Mouse (Mus musculus) neural tube, embryonic 13.5 days (tissue): ENCODE results near the gene Prss46. TPM values are rescaled to one million over a fixed set of nuclear protein-coding genes. Genes with fewer than 3 reads are reported as not detected.

Experiments
- ATAC-seq: fragments of 200-750 bp; cut with Nextera tagmentation; 2 replicates; pipeline ENCODE4 v1.8.0; 2017; ENCODE audit warnings: low read depth, mild to moderate bottlenecking, moderate TSS enrichment, moderate library complexity
- H3K27ac ChIP-seq: fragments of 300-500 bp; sonication (generic); replicated peaks from 2 replicates; pipeline ENCODE4 v1.5.1; 2015; ENCODE audit warnings: moderate library complexity, mild to moderate bottlenecking, inconsistent platforms
- H3K27me3 ChIP-seq: fragments of 300-500 bp; sonication (generic); 2 replicates; pipeline ENCODE4 v1.6.1; 2015; ENCODE audit warnings: mild to moderate bottlenecking, inconsistent platforms
- H3K36me3 ChIP-seq: fragments of 300-500 bp; sonication (generic); 2 replicates; pipeline ENCODE4 v1.6.1; 2015; ENCODE audit warnings: mild to moderate bottlenecking, inconsistent platforms
- H3K4me1 ChIP-seq: fragments of 300-500 bp; sonication (generic); replicated peaks from 2 replicates; pipeline ENCODE4 v1.6.1; 2015; ENCODE audit warnings: inconsistent platforms
- H3K4me2 ChIP-seq: fragments of 300-500 bp; sonication (generic); 2 replicates; pipeline ENCODE4 v1.6.1; 2015; ENCODE audit warnings: inconsistent platforms, mild to moderate bottlenecking, moderate library complexity
- H3K4me3 ChIP-seq: fragments of 300-500 bp; sonication (generic); 2 replicates; pipeline ENCODE4 v1.5.1; 2015; ENCODE audit warnings: mild to moderate bottlenecking, inconsistent platforms
- H3K9ac ChIP-seq: fragments of 300-500 bp; sonication (generic); 2 replicates; pipeline ENCODE4 v1.6.1; 2015; ENCODE audit warnings: moderate library complexity, mild to moderate bottlenecking, inconsistent platforms
- H3K9me3 ChIP-seq: fragments of 300-500 bp; sonication (generic); 2 replicates; pipeline ENCODE4 v1.6.1; 2016; ENCODE audit warnings: inconsistent platforms
- WGBS: fragments of 180-500 bp; shearing (Covaris S2); methylation state at CpG from one replicate; pipeline ENCODE4 v1.1.7; 2015; 5-methylcytosine and 5-hydroxymethylcytosine counted together
- polyA plus RNA-seq: library from polyadenylated mRNA; unstranded; fragments of >200 nt; fragmentation: Nextera tagmentation; extraction: Ambion mirVana; gene quantifications from 2 replicates; pipeline ENCODE4 v1.2.1, GENCODE M21; 2015

Gene Prss46
- polyA plus RNA-seq, 1 experiment from 2014 or later, result not detected

DNA sequence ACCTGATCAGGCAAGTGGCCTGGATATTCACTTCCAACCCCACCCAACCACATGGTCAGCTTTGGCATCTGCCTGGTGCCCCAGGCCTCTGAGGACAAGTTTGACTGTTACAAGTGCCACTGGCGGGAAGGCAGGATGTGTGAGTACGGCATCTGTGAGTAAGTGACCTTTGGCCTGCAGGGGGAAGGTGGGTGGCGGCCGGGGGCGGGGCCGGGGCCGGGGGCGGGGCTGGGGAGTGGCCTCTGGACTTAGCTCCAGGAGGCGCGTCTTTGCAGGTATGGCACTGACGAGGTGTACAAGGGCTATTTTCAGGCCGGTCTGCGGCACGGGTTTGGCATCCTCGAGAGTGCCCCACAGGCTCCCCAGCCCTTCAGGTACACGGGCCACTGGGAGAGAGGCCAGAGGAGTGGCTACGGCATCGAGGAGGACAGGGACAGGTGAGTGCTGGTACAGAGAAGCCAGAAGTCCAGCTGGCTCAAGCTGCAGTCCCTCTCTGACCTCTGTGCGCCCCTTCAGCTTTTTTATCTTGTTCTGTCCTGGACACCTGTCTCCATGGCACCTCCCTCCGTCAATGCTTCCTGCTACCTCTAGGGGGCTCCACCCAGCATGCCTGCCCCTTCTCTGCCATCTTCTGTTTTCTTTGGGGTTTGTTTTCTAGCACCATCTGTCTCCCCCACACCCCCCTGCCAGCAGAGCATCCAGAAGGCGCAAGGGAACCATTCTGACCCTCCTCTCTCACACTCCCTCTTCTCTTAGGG is 45.9 kb downstream of the Prss46 start:
- H3K9me3 ChIP-seq, result no peaks in the 10 kb centered on the region
- 14% methylated on average over 21 of the region's 21 CpGs for WGBS
- no peaks in the 10 kb centered on the region for H3K4me1 ChIP-seq
- no peak overlapping the region for H3K4me3 ChIP-seq
- no peaks in the 10 kb centered on the region for H3K36me3 ChIP-seq
- no peak overlapping the region for H3K4me2 ChIP-seq
- no peak for ATAC-seq
- no peak overlapping the region for H3K27ac ChIP-seq
- H3K9ac ChIP-seq, result no peak overlapping the region
- H3K27me3 ChIP-seq, result no peaks in the 10 kb centered on the region

DNA sequence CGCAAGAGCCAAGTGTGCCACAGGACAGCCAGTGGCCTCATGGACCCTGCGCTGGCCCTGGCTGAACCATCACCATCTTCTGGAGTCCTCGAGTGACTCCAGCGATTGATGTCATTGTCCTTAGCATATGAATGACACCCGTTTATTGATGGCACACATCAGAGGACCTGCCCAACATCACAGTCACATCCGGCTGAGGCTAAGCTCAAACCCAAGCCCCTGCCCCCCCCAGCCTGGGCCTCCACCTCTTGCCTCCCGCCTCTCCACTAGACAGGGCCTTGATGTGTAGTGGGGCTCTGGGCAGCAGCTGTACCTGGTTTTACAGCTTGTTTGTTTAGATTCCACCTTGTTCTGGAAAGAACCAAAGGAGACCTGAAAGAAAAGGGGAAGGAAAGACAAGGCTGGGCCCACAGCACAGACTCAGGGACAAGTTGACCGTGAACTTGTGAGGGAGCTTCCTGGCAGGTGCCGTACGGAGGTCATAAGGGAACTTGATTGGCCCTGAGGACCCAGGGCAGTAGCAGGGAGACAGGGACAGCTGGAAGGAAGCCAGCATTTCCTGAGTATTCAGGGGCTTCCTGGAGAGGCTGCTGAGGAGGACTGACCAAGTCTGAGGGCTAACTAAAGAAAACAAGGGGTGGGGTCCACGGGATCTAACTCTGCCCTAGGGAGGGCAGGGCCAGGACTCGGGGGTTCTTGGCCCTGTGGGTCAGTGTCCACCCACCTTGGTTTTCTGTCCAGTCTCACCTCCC is 46.9 kb downstream of the Prss46 start:
- H3K27ac ChIP-seq, result no peak overlapping the region
- peaks cover 8% of the 10 kb centered on the region; the same call in 1 of the 2 replicates for H3K4me1 ChIP-seq
- no peak overlapping the region for H3K4me3 ChIP-seq
- WGBS, result 79% methylated on average over 12 of the region's 12 CpGs
- H3K4me2 ChIP-seq, result no peak overlapping the region
- no peaks in the 10 kb centered on the region for H3K36me3 ChIP-seq
- H3K27me3 ChIP-seq, result no peaks in the 10 kb centered on the region
- ATAC-seq, result no peak
- H3K9me3 ChIP-seq, result no peaks in the 10 kb centered on the region
- no peak overlapping the region for H3K9ac ChIP-seq

DNA sequence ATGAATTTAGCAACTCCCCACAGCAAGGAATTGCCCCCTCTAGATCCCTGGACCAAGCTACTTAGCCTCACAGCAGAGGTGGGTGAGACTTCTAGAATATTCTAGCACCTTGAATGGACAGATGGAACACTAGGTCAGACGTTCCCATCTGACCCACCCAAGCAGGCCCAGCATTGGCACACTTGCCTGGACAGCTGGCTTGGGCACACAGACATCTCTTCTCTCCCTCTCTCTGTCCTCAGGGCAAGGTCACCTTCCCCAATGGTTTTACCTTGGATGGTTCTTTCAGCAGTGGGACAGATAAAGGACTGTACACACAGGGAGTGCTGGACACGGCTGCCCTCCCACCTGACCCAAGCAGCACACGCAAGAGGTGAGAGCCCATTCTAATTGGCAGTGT is 48.2 kb downstream of the Prss46 start:
- H3K9me3 ChIP-seq, result no peaks in the 10 kb centered on the region
- H3K27ac ChIP-seq, result no peak overlapping the region
- peaks cover 11% of the 10 kb centered on the region; the same call in 1 of the 2 replicates for H3K4me1 ChIP-seq
- H3K4me3 ChIP-seq, result no peak overlapping the region
- H3K4me2 ChIP-seq, result no peak overlapping the region
- 84% methylated on average over 3 of the region's 3 CpGs for WGBS
- no peaks in the 10 kb centered on the region for H3K27me3 ChIP-seq
- no peaks in the 10 kb centered on the region for H3K36me3 ChIP-seq
- no peak overlapping the region for H3K9ac ChIP-seq
- no peak for ATAC-seq

GRCm38 (mm10) chr9:110893429-110893828 is 49.1 kb downstream of the Prss46 start:
- no peak overlapping the region for H3K4me2 ChIP-seq
- H3K9me3 ChIP-seq, result no peaks in the 10 kb centered on the region
- ATAC-seq, result no peak
- no peak overlapping the region for H3K4me3 ChIP-seq
- H3K36me3 ChIP-seq, result no peaks in the 10 kb centered on the region
- no peak overlapping the region for H3K27ac ChIP-seq
- no peak overlapping the region for H3K9ac ChIP-seq
- peaks cover 11% of the 10 kb centered on the region; the same call in 1 of the 2 replicates for H3K4me1 ChIP-seq
- no peaks in the 10 kb centered on the region for H3K27me3 ChIP-seq
- WGBS, result 79% methylated on average over 10 of the region's 10 CpGs

DNA sequence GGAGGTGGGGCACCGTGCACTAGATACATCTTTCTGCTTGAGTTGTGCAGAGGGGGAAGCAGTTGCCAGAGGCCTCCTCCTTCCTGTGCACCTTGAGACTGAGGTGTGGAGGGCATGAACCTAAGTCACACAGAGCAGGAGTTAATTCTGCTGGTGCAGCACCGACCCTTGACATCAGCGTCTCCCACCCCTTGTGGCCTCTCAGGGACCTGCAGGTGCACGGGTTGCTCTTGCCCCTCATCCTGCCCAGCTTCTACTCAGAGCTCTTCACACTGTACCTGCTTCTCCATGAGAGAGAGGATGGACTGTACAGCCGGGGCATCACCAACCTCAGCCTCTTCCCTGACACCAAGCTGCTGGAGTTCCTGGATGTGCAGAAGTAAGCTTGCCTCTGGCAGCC is 51.2 kb downstream of the Prss46 start:
- Histone ChIP-seq H3K4me3 (no peak overlapping the region), H3K27ac (no peak overlapping the region), H3K4me1 (peaks cover 11% of the 10 kb centered on the region; the same call in 1 of the 2 replicates), H3K4me2 (no peak overlapping the region), H3K9ac (no peak overlapping the region), H3K27me3 (no peaks in the 10 kb centered on the region), H3K9me3 (no peaks in the 10 kb centered on the region), H3K36me3 (no peaks in the 10 kb centered on the region)
- 56% methylated on average over 5 of the region's 5 CpGs for WGBS
- ATAC-seq, result no peak; the same call in 1 of the 2 replicates

DNA sequence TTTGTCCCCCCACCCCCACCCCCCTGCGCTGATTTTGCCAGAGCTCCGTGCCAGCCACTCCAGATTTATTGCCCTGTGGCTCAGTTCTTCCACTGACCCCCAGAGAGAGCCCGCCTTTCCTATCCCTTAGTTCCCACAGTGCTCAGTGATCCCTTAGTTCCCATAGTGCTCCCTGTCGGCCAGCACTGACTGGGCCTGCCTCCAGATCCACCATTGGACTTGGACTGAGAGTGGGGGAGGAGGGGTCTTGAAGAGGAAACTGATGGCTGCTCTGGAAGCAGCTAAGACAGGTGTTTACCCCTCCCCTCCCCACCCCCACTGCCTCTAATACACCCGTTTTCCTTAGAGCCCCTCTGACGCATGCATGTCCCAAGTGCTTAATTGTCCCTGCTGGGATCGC is 51.7 kb downstream of the Prss46 start:
- H3K36me3 ChIP-seq, result no peaks in the 10 kb centered on the region
- H3K4me3 ChIP-seq, result no peak overlapping the region
- H3K27me3 ChIP-seq, result no peaks in the 10 kb centered on the region
- H3K9ac ChIP-seq, result no peak overlapping the region
- no peaks in the 10 kb centered on the region for H3K9me3 ChIP-seq
- H3K4me1 ChIP-seq, result peaks cover 11% of the 10 kb centered on the region; the same call in 1 of the 2 replicates
- 11% methylated on average over 7 of the region's 7 CpGs for WGBS
- H3K4me2 ChIP-seq, result peak overlapping the region; percentile 33
- peak; percentile 65; the same call in 1 of the 2 replicates for ATAC-seq
- H3K27ac ChIP-seq, result no peak overlapping the region

- peak; percentile 25; the same call in 1 of the 2 replicates for ATAC-seq
- 7% methylated on average over 6 of the region's 6 CpGs for WGBS
- H3K4me2 ChIP-seq, result peak overlapping the region; percentile 33
- no peaks in the 10 kb centered on the region for H3K36me3 ChIP-seq
- H3K4me3 ChIP-seq, result no peak overlapping the region
- peaks cover 11% of the 10 kb centered on the region; the same call in 1 of the 2 replicates for H3K4me1 ChIP-seq
- no peak overlapping the region for H3K9ac ChIP-seq
- no peaks in the 10 kb centered on the region for H3K9me3 ChIP-seq
- H3K27ac ChIP-seq, result no peak overlapping the region
- no peaks in the 10 kb centered on the region for H3K27me3 ChIP-seq
Observed at GRCm38 (mm10) chr9:110896595-110896994, 52.3 kb downstream of the Prss46 start.

- H3K4me3 ChIP-seq, result no peak overlapping the region
- no peaks in the 10 kb centered on the region for H3K36me3 ChIP-seq
- ATAC-seq, result no peak
- H3K9ac ChIP-seq, result no peak overlapping the region
- 61% methylated on average over 10 of the region's 10 CpGs for WGBS
- H3K27me3 ChIP-seq, result no peaks in the 10 kb centered on the region
- H3K4me1 ChIP-seq, result peaks cover 11% of the 10 kb centered on the region; the same call in 1 of the 2 replicates
- no peak overlapping the region for H3K27ac ChIP-seq
- H3K4me2 ChIP-seq, result no peak overlapping the region
- H3K9me3 ChIP-seq, result no peaks in the 10 kb centered on the region
Observed at GRCm38 (mm10) chr9:110899451-110900008, 55.2 kb downstream of the Prss46 start.

DNA sequence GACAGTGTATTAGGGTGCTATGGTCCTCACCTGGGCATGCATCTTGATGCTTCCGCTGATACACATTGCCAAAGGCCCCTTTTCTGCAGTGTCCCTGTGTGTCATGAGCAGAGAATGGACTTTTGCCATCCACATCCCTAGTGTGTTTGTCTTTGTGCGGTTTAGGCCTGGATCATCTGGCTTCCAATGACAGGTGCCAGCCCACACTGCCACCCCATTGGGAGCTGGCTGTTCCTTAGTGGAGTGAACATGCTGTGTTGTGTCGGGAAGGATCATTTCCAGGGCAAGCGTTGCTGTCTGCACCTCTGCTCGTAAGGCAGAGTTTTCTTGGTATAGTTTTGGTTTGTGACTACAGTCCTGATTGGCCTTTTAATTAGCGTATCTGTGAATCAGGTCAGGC is 56.9 kb downstream of the Prss46 start:
- H3K27ac ChIP-seq, result no peak overlapping the region
- no peaks in the 10 kb centered on the region for H3K36me3 ChIP-seq
- H3K4me1 ChIP-seq, result 0 out of 2 replicates have a peak, but pooled peaks cover 4% of the 10 kb centered on the region
- H3K9ac ChIP-seq, result no peak overlapping the region
- no peaks in the 10 kb centered on the region for H3K9me3 ChIP-seq
- 88% methylated on average over 6 of the region's 6 CpGs for WGBS
- ATAC-seq, result no peak
- no peak overlapping the region for H3K4me2 ChIP-seq
- H3K27me3 ChIP-seq, result no peaks in the 10 kb centered on the region
- H3K4me3 ChIP-seq, result no peak overlapping the region

DNA sequence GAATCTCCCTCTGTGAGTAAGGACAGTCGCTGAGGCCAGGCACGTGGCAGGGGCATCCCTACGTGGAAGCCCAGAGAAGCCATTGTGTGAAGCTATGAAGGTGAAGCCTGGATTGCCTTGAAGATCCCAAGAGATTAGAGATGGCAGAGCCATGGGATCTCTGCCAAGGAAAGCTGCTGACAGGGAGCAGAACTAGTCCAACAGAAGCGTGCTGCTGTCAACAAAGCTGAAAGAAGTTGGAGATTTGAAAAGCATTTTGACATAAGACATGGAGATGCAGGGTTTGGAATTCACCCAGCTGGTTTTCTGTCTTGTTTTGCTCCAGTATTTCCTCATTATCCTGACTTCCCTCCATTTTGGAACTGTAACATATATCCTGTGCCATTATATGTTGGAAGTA is 58.0 kb downstream of the Prss46 start:
- Histone ChIP-seq H3K9me3 (peaks cover 8% of the 10 kb centered on the region; the same call in 1 of the 2 replicates), H3K4me1 (no peaks in the 10 kb centered on the region), H3K27ac (no peak overlapping the region), H3K36me3 (no peaks in the 10 kb centered on the region), H3K4me2 (no peak overlapping the region), H3K27me3 (no peaks in the 10 kb centered on the region), H3K9ac (no peak overlapping the region), H3K4me3 (no peak overlapping the region)
- no peak for ATAC-seq
- 95% methylated on average over 4 of the region's 4 CpGs for WGBS
